Mouse (Mus musculus): ENCODE data around the gene Brinp2. TPM values are rescaled to one million over a fixed set of nuclear protein-coding genes. Genes with fewer than 3 reads are reported as not detected.

Brinp2 gene
- total and polyA plus RNA-seq, 3 experiments = 0.11 TPM; not detected in 2

GRCm38 (mm10) chr1:158355177-158356050, 712 bp downstream of the Brinp2 start:
- H3K4me3 ChIP-seq (ENCODE audit: low read depth, low read length) = no peak overlapping the region
- ATAC-seq (ENCODE audit: extremely low read depth, insufficient number of reproducible peaks, low FRiP score, poor library complexity, severe bottlenecking) = no peak

DNA sequence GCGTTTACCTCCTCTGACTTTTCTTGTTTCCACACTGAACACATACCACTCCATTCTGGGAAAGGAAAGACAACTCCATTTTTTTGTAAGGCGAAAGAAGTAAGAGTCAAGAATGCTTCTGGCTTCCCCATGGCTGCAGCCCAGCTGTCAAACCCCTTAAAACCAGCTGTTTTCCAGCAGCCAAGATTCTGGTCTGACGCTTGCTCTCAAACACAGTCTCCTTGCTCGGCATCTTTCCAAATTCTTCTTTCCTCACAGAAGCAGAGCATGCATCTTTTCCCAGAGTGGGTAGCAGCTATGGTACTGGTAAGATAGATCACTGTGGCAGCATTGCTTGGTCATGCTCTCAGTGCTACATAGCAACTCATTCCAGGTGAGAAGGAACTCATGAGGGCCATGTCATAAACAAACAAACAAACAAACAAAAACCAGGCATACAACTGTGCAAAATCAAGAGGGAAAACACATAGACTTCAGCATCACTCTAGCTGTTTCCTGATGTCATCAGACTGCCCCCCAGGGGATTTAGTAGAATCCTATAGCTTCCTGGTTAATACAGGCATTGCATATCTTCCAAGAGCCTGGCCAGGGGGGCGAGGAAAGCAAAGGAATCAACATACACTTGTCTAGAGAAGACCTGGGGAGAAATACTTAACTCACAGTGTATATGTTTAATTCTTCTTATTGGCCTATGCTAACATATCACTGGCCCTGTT, 2.3 kb downstream of the Brinp2 start:
- ATAC-seq (ENCODE audit: extremely low read depth, insufficient number of reproducible peaks, low FRiP score, poor library complexity, severe bottlenecking) (no peak), DNase-seq (ENCODE audit: low spot score) (no peak)
- no peak overlapping the region for H3K4me3 ChIP-seq (ENCODE audit: low read depth, low read length)
- no peaks in the 10 kb centered on the region for H3K4me1 ChIP-seq (ENCODE audit: insufficient read depth, low read depth, low read length)
- H3K27me3 ChIP-seq (ENCODE audit: insufficient read depth, low read length) = no peaks in the 10 kb centered on the region
- H3K36me3 ChIP-seq (replicated peaks) = no peaks in the 10 kb centered on the region
- no peak for TF ChIP-seq CTCF (IDR thresholded peaks at IDR 0.05; ENCODE audit: low read depth, low read length)
- no peak for TF ChIP-seq GATA2 (IDR thresholded peaks at IDR 0.05; ENCODE audit: borderline replicate concordance, low read depth, low read length)
- no peak for TF ChIP-seq POLR2AphosphoS5 (IDR thresholded peaks at IDR 0.05; ENCODE audit: insufficient replicate concordance, low read depth, low read length)
- TF ChIP-seq GATA1 (IDR thresholded peaks at IDR 0.05; ENCODE audit: borderline replicate concordance, low read length) = no peak
- TF ChIP-seq TAL1 (conservative IDR thresholded peaks at IDR 0.05; ENCODE audit: low read depth, low read length) = no peak
- H3K9me3 ChIP-seq (replicated peaks) = peaks cover 34% of the 10 kb centered on the region

More at GRCm38 (mm10) chr1:158355177-158356050, 712 bp downstream of the Brinp2 start:
- Histone ChIP-seq H3K27me3 (ENCODE audit: insufficient read depth, low read length) (no peaks in the 10 kb centered on the region), H3K4me1 (ENCODE audit: insufficient read depth, low read depth, low read length) (no peaks in the 10 kb centered on the region), H3K9me3 (replicated peaks) (peaks cover 34% of the 10 kb centered on the region), H3K36me3 (replicated peaks) (no peaks in the 10 kb centered on the region)
- no peak for DNase-seq (ENCODE audit: low spot score)
- no peak for TF ChIP-seq POLR2AphosphoS5 (IDR thresholded peaks at IDR 0.05; ENCODE audit: insufficient replicate concordance, low read depth, low read length)
- no peak for TF ChIP-seq GATA1 (IDR thresholded peaks at IDR 0.05; ENCODE audit: borderline replicate concordance, low read length)
- no peak for TF ChIP-seq CTCF (IDR thresholded peaks at IDR 0.05; ENCODE audit: low read depth, low read length)
- no peak for TF ChIP-seq GATA2 (IDR thresholded peaks at IDR 0.05; ENCODE audit: borderline replicate concordance, low read depth, low read length)
- no peak for TF ChIP-seq TAL1 (conservative IDR thresholded peaks at IDR 0.05; ENCODE audit: low read depth, low read length)

DNA sequence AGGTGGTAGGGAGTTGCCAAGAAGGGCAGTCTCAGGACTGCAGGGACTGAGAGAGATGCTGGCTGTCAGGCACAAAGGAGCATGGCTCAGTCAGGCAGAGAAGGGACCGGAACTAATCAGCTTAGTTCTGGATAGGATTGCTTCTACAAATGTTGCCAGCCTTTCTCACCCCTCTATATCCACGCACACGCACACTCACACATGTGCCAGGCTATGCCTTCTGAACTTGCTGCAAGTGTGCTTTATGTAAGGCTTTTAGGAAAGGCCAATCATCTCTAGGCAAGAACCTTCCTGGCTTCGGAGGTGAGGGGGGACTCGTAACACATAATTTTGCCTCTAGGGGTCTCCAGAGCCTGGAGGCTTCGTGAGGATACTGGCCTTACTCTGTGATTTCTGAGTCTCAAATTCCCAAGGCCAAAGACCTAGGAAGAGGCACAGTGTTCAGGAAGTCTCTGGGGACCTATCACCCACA, 12.8 kb downstream of the Brinp2 start:
- DNase-seq (ENCODE audit: low spot score) (no peak), ATAC-seq (ENCODE audit: extremely low read depth, insufficient number of reproducible peaks, low FRiP score, poor library complexity, severe bottlenecking) (no peak)
- no peak overlapping the region for H3K4me3 ChIP-seq (ENCODE audit: low read depth, low read length)
- no peaks in the 10 kb centered on the region for H3K36me3 ChIP-seq (replicated peaks)
- no peak for TF ChIP-seq CTCF (IDR thresholded peaks at IDR 0.05; ENCODE audit: low read depth, low read length)
- TF ChIP-seq TAL1 (conservative IDR thresholded peaks at IDR 0.05; ENCODE audit: low read depth, low read length) = no peak
- TF ChIP-seq GATA2 (IDR thresholded peaks at IDR 0.05; ENCODE audit: borderline replicate concordance, low read depth, low read length) = no peak
- no peak for TF ChIP-seq GATA1 (IDR thresholded peaks at IDR 0.05; ENCODE audit: borderline replicate concordance, low read length)
- no peak for TF ChIP-seq POLR2AphosphoS5 (IDR thresholded peaks at IDR 0.05; ENCODE audit: insufficient replicate concordance, low read depth, low read length)
- H3K4me1 ChIP-seq (ENCODE audit: insufficient read depth, low read depth, low read length) = no peaks in the 10 kb centered on the region
- H3K27me3 ChIP-seq (ENCODE audit: insufficient read depth, low read length) = no peaks in the 10 kb centered on the region
- peaks cover 35% of the 10 kb centered on the region for H3K9me3 ChIP-seq (replicated peaks)

DNA sequence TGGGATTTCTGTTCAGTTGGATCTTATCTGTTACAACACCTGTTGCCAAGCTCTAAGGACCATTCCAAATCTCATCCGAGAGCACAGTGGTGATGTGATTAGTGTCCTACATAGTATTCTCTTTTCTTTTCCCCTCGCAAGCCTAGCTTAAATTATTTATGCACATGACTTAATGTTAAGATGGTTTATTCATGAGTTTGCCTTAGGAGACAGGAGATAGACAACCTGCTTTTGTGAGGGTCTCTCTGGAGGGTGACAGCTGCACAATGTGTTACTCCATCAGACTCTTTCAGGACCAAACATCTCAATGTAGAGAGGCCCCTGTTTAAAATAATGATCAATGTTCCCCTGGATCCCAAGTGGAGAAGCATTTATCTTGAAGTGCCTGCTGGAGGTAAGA, 27.3 kb downstream of the Brinp2 start:
- no peaks in the 10 kb centered on the region for H3K36me3 ChIP-seq (replicated peaks)
- no peak for ATAC-seq (ENCODE audit: extremely low read depth, insufficient number of reproducible peaks, low FRiP score, poor library complexity, severe bottlenecking)
- H3K4me1 ChIP-seq (ENCODE audit: insufficient read depth, low read depth, low read length) = no peaks in the 10 kb centered on the region

GRCm38 (mm10) chr1:158328126-158328525, 28.0 kb downstream of the Brinp2 start:
- Histone ChIP-seq H3K27me3 (ENCODE audit: insufficient read depth, low read length) (no peaks in the 10 kb centered on the region), H3K36me3 (replicated peaks) (no peaks in the 10 kb centered on the region), H3K4me3 (ENCODE audit: low read depth, low read length) (no peak overlapping the region), H3K9me3 (replicated peaks) (peaks cover 9% of the 10 kb centered on the region), H3K4me1 (ENCODE audit: insufficient read depth, low read depth, low read length) (no peaks in the 10 kb centered on the region)
- DNase-seq (ENCODE audit: low spot score) (no peak), ATAC-seq (ENCODE audit: extremely low read depth, insufficient number of reproducible peaks, low FRiP score, poor library complexity, severe bottlenecking) (no peak)
- no peak for TF ChIP-seq POLR2AphosphoS5 (IDR thresholded peaks at IDR 0.05; ENCODE audit: insufficient replicate concordance, low read depth, low read length)
- TF ChIP-seq CTCF (IDR thresholded peaks at IDR 0.05; ENCODE audit: low read depth, low read length) = no peak
- TF ChIP-seq TAL1 (conservative IDR thresholded peaks at IDR 0.05; ENCODE audit: low read depth, low read length) = no peak
- TF ChIP-seq GATA1 (IDR thresholded peaks at IDR 0.05; ENCODE audit: borderline replicate concordance, low read length) = no peak
- no peak for TF ChIP-seq GATA2 (IDR thresholded peaks at IDR 0.05; ENCODE audit: borderline replicate concordance, low read depth, low read length)

More for the DNA sequence above, 27.3 kb downstream of the Brinp2 start:
- TF ChIP-seq GATA1 (IDR thresholded peaks at IDR 0.05; ENCODE audit: borderline replicate concordance, low read length) (no peak), GATA2 (IDR thresholded peaks at IDR 0.05; ENCODE audit: borderline replicate concordance, low read depth, low read length) (no peak), TAL1 (conservative IDR thresholded peaks at IDR 0.05; ENCODE audit: low read depth, low read length) (no peak), POLR2AphosphoS5 (IDR thresholded peaks at IDR 0.05; ENCODE audit: insufficient replicate concordance, low read depth, low read length) (no peak), CTCF (IDR thresholded peaks at IDR 0.05; ENCODE audit: low read depth, low read length) (no peak)
- H3K9me3 ChIP-seq (replicated peaks) = peaks cover 4% of the 10 kb centered on the region; the same call in 1 of the 2 replicates
- no peak for DNase-seq (ENCODE audit: low spot score)
- no peaks in the 10 kb centered on the region for H3K27me3 ChIP-seq (ENCODE audit: insufficient read depth, low read length)
- no peak overlapping the region for H3K4me3 ChIP-seq (ENCODE audit: low read depth, low read length)

- DNase-seq (ENCODE audit: low spot score) (no peak), ATAC-seq (ENCODE audit: extremely low read depth, insufficient number of reproducible peaks, low FRiP score, poor library complexity, severe bottlenecking) (no peak)
- Histone ChIP-seq H3K4me3 (ENCODE audit: low read depth, low read length) (no peak overlapping the region), H3K36me3 (replicated peaks) (no peaks in the 10 kb centered on the region), H3K4me1 (ENCODE audit: insufficient read depth, low read depth, low read length) (no peaks in the 10 kb centered on the region), H3K9me3 (replicated peaks) (peaks cover 16% of the 10 kb centered on the region), H3K27me3 (ENCODE audit: insufficient read depth, low read length) (no peaks in the 10 kb centered on the region)
- TF ChIP-seq CTCF (IDR thresholded peaks at IDR 0.05; ENCODE audit: low read depth, low read length) (no peak), GATA2 (IDR thresholded peaks at IDR 0.05; ENCODE audit: borderline replicate concordance, low read depth, low read length) (no peak), TAL1 (conservative IDR thresholded peaks at IDR 0.05; ENCODE audit: low read depth, low read length) (no peak), POLR2AphosphoS5 (IDR thresholded peaks at IDR 0.05; ENCODE audit: insufficient replicate concordance, low read depth, low read length) (no peak), GATA1 (IDR thresholded peaks at IDR 0.05; ENCODE audit: borderline replicate concordance, low read length) (no peak)
Observed at GRCm38 (mm10) chr1:158323325-158323724, 32.8 kb downstream of the Brinp2 start.

All from G1E (cell line).